Mouse (Mus musculus) cortical plate, adult 2 months (tissue): ENCODE measurements around the gene Npepl1. TPM values are rescaled to one million over a fixed set of nuclear protein-coding genes. Genes with fewer than 3 reads are reported as not detected.

Experiments used
- H3K27ac ChIP-seq: fragments of 200-500 bp; 2 replicates; pipeline ENCODE4 v1.5.1; 2012; ENCODE audit warnings: low read length, control low read depth, inconsistent platforms; ENCODE audit not compliant: insufficient read depth
- H3K4me1 ChIP-seq: fragments of 200-500 bp; 2 replicates; pipeline ENCODE4 v1.6.1; 2011; ENCODE audit warnings: low read length; ENCODE audit not compliant: control insufficient read depth, insufficient read depth
- H3K4me3 ChIP-seq: fragments of 200-500 bp; 2 replicates; pipeline ENCODE4 v1.5.1; 2011; ENCODE audit warnings: mild to moderate bottlenecking, low read length, control low read depth; ENCODE audit not compliant: insufficient read depth
- CTCF ChIP-seq: fragments of 200-500 bp; IDR thresholded peaks from 2 replicates; pipeline ENCODE4 v1.5.1; 2011; ENCODE audit warnings: mild to moderate bottlenecking, control low read depth, low read length; ENCODE audit not compliant: insufficient read depth; ENCODE audit errors: extremely low read depth
- POLR2A ChIP-seq: fragments of 200-500 bp; IDR thresholded peaks from 2 replicates; pipeline ENCODE4 v1.6.1; 2011; ENCODE audit warnings: mild to moderate bottlenecking, low read length, control low read depth; ENCODE audit not compliant: insufficient read depth; ENCODE audit errors: extremely low read depth
- polyA plus RNA-seq: library from polyadenylated mRNA; depleted of rRNA; stranded (reverse); fragments of >200 nt; gene quantifications from 2 replicates; pipeline ENCODE4 v1.2.3, GENCODE M21; 2012

The Npepl1 gene
- polyA plus RNA-seq, 1 experiment: 25.2 TPM

DNA sequence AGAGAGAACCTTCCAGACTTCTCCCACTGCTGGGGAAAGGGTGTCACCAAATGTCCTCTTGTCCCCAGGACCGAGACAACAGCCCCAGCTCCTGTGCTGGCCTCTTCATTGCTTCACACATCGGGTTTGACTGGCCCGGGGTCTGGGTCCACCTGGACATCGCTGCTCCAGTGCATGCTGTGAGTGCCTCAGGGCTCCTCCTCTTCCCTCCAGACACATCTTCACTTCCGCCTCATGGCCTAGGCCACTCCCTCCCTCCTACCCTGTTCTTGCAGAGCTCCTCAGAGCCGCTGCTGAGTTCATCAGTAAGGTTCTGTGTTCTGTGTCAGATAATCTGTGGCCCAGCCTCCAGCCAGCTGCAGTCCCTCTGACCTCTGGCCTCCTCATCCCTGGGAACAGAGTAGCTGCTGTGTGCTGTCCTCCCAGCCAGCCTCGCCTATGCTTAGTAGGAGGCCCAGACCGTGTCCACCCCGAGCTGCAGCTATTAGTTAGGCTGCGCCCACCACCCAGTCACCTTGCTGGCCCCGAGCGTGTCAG lies 11.3 kb downstream of the Npepl1 start:
- Histone ChIP-seq H3K4me3 (no peak overlapping the region), H3K4me1 (no peaks in the 10 kb centered on the region), H3K27ac (no peak overlapping the region)
- TF ChIP-seq POLR2A: no peak
- no peak for TF ChIP-seq CTCF

DNA sequence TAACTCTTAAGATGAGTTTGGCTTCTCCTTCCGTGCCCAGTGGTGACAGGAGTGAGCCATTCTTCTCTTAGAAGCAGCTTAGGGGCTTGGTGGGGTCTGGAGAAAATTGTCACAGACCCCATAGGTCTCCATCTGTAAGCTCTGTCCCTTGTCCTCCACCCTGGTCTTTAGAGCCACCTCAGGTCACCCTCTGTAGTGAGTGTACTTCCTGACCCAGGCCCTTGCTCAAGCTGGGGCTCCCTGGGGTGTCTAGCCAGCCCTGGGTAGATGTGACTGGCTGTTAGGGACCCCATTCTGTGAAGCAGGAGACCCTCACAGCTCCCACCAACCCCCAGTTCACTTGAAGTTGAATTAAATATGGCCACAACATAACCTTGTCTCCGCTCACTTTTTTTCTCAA lies 12.2 kb downstream of the Npepl1 start:
- TF ChIP-seq POLR2A: no peak
- TF ChIP-seq CTCF: no peak
- no peak overlapping the region for H3K4me3 ChIP-seq
- no peak overlapping the region for H3K27ac ChIP-seq
- no peaks in the 10 kb centered on the region for H3K4me1 ChIP-seq

DNA sequence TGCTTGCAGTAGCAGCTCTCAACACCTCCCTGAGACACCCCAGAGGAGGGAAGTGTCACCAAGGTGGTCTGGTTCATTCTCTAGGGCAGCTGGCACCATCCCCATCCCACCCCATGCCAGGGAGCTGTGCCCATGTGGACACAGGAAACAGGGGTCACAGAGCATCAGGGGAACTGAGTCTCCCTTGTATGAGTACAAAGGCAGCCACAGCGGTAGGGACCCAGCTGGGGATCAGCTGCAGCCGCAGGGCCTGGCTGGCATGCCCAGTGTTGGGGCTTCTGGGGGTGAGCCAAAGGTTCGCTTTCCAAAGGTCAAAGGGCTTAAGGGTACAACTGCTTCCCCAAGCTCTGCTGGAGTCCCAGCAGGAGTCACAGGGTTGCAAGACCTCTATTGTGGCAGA lies 13.6 kb downstream of the Npepl1 start:
- H3K4me3 ChIP-seq: no peak overlapping the region
- H3K4me1 ChIP-seq: no peaks in the 10 kb centered on the region
- TF ChIP-seq POLR2A (no peak), CTCF (no peak)
- no peak overlapping the region for H3K27ac ChIP-seq

DNA sequence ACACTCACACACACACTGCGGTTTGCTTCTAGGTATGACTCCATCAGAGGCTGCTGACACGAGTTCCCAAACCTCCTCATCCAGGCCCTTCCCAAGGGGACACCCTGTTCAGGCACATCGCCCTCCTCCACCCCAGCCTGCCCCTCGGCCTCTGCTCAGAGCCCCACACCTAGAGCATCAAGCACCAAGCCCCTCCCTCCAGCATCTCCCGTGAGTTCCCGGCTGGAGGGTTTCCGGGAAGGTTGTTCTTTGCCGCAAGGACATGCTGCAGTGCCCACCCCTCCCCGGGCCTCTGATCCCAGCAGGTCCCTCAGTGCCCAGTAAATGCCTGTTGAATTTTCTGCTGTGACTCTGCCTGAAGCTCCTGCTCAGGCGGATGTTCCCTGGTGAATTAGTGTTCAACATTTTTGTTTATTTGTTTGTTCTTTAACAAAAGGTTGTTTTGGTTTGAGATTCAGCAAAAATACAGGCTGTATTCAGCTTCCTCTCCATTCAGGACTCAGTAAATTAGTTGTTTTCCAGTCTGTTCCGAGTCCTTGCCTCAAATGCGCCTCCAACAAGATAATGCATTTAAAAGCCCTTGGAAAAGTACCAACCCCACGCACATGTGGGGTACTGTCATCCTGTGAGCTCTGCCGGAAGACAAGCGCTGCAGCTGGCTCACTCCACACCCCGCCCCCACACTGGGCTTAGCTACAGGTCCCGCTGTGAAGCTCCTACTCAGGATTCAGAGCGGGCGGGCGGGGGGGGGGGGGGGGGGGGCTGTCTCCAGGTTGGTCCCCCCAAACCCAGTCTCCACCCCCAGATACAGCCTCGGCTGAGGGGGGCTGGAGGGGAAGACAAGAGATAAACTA lies 16.6 kb downstream of the Npepl1 start:
- Histone ChIP-seq H3K4me3 (no peak overlapping the region), H3K4me1 (no peaks in the 10 kb centered on the region), H3K27ac (no peak overlapping the region)
- no peak for TF ChIP-seq CTCF
- no peak for TF ChIP-seq POLR2A

DNA sequence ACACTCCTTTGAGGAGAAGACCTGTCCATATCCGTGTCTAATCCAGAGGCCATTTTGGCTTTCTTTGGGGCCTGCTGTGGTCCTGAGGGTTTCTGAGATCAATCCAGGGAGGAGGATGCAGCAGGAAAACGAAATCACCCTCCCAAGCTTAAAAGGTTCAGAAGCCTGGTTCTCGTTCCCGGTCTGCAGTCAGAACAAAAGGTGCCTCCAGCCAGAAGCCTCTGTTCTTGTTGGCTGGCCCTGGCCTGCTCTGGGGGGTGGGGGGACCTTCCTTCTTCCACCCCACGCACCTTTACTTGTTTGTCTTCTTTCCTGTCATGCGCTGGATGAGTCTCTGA lies 17.2 kb downstream of the Npepl1 start:
- Histone ChIP-seq H3K27ac (no peak overlapping the region), H3K4me3 (no peak overlapping the region), H3K4me1 (no peaks in the 10 kb centered on the region)
- TF ChIP-seq CTCF (no peak), POLR2A (no peak)

DNA sequence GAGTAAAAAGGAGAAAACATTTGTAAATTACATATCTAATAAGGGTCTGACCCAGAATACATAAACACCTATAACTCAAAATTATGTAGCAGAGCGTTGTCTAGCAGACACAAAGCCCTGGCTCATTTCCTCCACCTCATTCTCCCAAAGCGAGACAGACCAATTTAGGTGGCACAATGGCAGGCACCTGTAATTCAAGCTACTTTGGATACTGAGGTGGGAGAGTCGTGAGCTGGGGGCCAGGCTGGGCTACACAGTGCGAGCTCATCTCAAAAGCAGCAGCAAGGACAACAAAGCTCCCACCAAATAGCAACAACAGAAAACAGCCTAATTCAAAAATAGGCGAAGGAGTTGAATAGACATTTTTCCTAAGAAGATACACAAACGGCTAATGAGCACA lies 18.8 kb downstream of the Npepl1 start:
- H3K27ac ChIP-seq: no peak overlapping the region
- no peaks in the 10 kb centered on the region for H3K4me1 ChIP-seq
- TF ChIP-seq POLR2A (no peak), CTCF (no peak)
- no peak overlapping the region for H3K4me3 ChIP-seq

DNA sequence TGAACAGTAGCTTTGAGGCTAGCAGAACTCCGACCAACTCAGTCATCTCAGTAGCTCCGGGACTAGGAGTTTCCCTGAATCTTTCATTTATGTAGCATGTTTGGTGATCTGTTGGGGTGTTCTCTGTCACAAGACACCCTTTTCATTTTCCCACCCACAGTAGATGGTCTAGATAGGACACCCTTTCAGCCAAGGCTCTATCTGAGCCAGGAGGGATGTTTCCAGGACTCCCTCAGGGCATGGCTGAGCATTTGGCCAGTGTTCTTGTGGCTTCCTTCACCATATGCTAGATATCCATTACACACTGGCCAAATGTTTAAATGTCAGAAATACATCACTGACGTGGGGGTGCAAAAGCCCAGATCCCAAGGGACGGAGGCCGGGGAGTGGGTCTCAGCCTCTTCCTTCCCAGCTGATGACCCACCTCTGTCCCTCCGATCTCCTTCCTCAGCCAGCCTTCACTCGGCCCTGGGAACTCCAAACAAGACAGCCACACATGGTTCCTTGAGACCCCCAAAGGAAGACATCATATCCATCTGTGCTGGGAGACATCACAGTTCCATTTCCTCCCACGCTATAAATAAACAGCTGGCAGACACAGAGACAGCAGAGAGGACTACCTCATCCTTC lies 20.4 kb downstream of the Npepl1 start:
- TF ChIP-seq CTCF (no peak), POLR2A (no peak)
- H3K4me1 ChIP-seq: no peaks in the 10 kb centered on the region
- no peak overlapping the region for H3K27ac ChIP-seq
- H3K4me3 ChIP-seq: no peak overlapping the region

DNA sequence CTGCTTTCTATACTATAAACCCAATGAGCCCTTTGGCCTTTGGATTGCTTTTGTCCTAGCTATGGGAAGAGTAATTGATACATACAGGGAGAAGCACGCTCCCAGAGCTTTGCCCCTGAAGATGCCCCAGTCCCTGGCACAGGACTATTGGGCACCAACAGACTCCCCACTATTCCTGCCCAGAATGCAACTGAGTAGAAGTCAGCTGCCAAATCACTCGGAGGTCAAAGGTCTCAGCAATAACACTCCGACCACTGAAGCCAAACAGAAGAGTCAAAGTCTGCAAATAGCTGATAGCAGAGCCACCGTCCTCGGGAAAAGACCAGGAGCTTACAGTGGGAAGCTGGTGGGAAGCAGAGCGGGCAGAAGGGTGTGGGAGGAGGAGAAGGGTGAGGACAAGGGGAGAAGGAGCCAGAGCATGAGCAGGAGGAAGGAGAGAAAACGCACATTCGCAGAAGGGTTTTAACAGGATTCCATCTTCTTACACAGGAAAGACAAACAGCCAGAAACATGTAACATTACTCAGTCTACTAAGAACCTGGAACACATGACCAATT lies 22.3 kb downstream of the Npepl1 start:
- no peak overlapping the region for H3K27ac ChIP-seq
- TF ChIP-seq POLR2A (no peak), CTCF (no peak)
- no peaks in the 10 kb centered on the region for H3K4me1 ChIP-seq
- no peak overlapping the region for H3K4me3 ChIP-seq

DNA sequence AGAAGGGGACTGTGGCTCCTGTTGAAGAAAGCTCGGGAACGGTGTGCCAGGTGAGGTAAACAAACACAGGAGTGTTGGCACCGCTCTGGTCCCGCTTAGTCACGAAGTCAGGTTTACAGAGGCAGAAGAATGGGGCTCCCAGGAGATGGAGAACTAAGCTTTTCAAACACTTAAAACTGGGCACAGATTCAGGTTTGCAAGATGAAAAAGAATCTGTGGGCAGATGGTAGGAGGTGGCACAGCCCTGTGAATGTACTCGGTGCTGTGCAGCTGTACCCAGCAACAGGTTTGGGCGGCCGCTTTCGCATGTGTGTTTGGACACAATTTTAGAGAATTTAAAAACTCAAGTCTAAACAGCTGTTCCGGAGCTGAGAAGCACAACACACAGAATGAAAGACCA lies 48.9 kb downstream of the Npepl1 start:
- TF ChIP-seq CTCF (no peak), POLR2A (no peak)
- Histone ChIP-seq H3K4me3 (no peak overlapping the region), H3K4me1 (0 out of 2 replicates have a peak, but pooled peaks cover 1% of the 10 kb centered on the region), H3K27ac (no peak overlapping the region)
